Mouse (Mus musculus): ENCODE measurements around the gene Slc28a1. TPM values are rescaled to one million over a fixed set of nuclear protein-coding genes. Genes with fewer than 3 reads are reported as not detected.
"Not testable (repeated sequence)": the region's sequence is repeated elsewhere in the genome, so short reads cannot be mapped to it uniquely, and the experiment has no call there.

Slc28a1 gene
- total RNA-seq, 2 experiments from 2014 or later, result not detected

DNA sequence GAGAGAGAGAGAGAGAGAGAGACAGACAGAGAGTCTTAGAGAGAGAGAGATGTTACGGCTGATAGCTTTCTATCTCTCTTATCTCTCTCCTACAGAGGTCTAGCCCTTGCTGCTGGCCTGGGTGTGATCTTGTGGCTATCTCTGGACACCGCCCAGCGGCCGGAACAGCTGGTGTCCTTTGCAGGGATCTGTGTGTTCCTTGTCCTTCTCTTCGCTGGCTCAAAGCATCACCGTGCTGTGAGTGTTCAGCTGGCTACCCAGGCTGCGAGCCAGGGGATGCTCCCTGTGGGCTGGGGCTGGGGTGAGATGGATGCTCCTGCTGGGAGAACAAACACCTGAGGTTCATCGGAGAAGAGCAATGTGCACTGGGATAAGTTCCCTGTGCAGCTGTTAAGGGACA lies 10.2 kb downstream of the Slc28a1 start:
- no peak for DNase-seq (ENCODE audit: low spot score in 2 of 2)

GRCm38 (mm10) chr7:81125215-81126175 lies 10.9 kb downstream of the Slc28a1 start:
- DNase-seq (ENCODE audit: low spot score in 2 of 2), result no peak

DNA sequence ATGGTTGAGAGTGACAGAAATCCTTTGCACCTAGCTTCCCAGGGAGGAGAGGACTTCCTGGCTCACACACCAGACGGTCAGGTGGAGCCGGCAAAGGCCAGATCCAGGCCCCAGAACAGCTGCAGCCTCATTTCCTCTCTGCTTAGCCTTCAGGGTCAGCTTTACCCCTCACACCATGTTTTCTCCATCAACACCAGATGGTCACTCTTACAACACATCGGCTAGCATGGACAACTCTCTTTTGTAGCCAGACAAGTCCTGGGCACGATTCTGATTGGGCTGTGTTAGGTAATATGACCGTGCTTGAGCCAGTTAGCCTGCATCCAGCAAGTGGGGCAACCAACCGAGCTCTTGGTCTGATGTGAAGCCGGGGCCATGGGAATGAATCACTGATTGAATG lies 17.3 kb downstream of the Slc28a1 start:
- DNase-seq (ENCODE audit: low spot score in 2 of 2), result no peak

DNA sequence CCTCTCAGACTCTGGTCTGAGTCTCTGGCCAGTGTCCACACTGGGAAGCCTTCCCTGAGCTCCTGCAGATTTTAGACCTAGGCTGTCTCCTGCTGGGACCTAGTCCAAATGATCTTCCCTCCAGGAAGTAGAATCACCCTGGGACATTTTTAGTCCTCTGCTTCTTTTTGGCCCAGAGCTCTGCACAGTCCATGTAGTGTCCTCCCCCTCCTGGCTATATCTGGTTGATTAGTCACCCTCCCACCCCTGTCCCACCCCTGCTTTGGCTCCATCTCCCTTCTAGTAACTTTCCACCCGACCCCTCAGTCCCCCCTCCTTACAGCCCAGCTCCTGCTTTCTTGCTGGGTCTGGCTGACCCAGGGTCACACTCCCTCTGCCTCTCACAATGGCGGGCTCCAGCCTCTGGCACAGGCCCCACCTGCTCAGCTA lies 18.3 kb downstream of the Slc28a1 start:
- DNase-seq (ENCODE audit: low spot score in 2 of 2), result no peak

GRCm38 (mm10) chr7:81133416-81133815 lies 18.8 kb downstream of the Slc28a1 start:
- DNase-seq (ENCODE audit: low spot score in 2 of 2), result no peak

GRCm38 (mm10) chr7:81133941-81134340 lies 19.3 kb downstream of the Slc28a1 start:
- DNase-seq (ENCODE audit: low spot score in 2 of 2), result no peak

- DNase-seq (ENCODE audit: low spot score in 2 of 2), result peak in 1 of 2 experiments; percentile 23
Observed at GRCm38 (mm10) chr7:81134614-81135067, 20.0 kb downstream of the Slc28a1 start.

- DNase-seq (ENCODE audit: low spot score in 2 of 2), result no peak
Observed at GRCm38 (mm10) chr7:81137292-81137691, 22.7 kb downstream of the Slc28a1 start.

DNA sequence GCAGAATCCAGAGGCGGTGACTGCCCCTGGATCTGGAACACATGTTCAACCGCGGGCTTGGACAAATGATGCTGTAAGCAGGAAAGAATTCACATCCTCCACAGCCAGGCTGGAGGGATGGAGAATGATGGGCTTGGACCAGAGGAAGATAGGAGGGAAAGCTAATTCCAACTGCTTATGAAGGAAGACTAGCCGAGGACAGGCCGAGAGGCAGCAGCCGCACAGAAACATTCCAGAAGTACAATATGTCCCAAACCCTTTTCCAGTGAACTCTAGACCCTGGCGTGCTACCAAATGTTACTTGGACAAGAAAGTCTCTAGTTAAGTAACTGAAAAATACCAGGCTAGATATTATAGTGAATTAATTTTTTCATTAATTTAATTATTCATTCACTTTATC lies 24.5 kb downstream of the Slc28a1 start:
- no peak for DNase-seq (ENCODE audit: low spot score in 2 of 2)

- DNase-seq (ENCODE audit: low spot score in 2 of 2), result no peak
Observed at GRCm38 (mm10) chr7:81139671-81140404, 25.2 kb downstream of the Slc28a1 start.

- no peak for DNase-seq (ENCODE audit: low spot score in 2 of 2)
Observed at GRCm38 (mm10) chr7:81141541-81141940, 26.9 kb downstream of the Slc28a1 start.

DNA sequence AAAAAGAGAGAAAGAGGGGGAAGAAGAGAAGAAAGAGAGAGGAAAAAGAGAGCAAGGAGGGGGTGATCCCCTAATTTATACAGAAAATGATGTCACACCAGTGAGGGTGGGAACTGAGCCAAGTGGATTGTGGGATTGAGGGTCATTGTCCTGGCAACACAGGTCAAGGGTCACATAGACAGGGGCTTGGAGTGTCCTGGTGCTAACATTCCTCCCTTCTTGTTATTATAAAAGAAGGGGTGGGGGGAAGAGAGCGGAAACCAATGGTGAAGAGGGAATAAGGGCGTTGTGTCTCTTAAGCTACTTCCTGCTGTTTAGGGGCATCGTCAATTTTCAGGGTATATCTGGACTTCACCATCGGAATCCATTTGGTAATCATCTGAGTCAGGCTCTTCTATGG lies 28.5 kb downstream of the Slc28a1 start:
- DNase-seq (ENCODE audit: low spot score in 2 of 2), result not testable (repeated sequence)

DNA sequence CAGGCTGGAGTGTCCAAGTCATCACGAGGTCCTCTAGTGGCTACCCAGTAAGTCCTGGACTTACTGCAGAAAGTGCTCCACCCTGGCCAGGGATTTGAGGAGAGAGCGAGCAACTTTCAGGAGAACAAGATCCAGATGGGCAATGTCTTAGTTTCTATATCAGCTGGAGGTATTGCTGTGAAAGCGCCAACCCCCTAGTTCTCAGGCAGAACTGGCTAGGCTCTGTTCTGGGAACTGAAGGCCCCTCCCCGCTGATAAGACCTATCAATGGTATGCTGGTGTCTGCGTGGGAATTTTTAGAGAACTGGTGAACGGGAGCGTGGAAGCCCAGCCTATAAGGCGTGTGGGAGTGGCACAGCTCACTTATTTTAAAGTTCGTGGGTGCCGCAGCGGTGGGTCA lies 35.2 kb downstream of the Slc28a1 start:
- DNase-seq (ENCODE audit: low spot score in 2 of 2), result no peak

- no peak for DNase-seq (ENCODE audit: low spot score in 2 of 2)
Observed at GRCm38 (mm10) chr7:81151216-81151615, 36.6 kb downstream of the Slc28a1 start.

DNA sequence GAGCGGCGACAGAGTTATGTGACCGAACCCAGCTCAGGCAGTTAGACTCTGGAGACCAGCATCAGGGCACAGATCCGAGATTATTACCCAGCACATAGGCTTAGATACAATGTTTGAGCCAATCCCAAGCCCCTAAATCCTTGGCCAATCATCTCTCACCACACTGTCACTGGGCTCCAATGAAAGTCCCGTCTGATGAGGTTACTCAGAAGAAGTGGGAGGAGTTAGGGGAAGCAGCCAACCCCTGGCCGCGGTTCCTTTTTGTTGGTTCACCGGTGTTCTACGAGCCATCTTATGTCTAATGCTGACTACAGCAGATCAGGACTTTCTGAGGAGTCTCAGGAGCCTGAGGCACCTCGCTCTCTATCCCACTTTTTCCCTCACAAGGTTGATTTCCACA lies 37.7 kb downstream of the Slc28a1 start:
- no peak for DNase-seq (ENCODE audit: low spot score in 2 of 2)

DNA sequence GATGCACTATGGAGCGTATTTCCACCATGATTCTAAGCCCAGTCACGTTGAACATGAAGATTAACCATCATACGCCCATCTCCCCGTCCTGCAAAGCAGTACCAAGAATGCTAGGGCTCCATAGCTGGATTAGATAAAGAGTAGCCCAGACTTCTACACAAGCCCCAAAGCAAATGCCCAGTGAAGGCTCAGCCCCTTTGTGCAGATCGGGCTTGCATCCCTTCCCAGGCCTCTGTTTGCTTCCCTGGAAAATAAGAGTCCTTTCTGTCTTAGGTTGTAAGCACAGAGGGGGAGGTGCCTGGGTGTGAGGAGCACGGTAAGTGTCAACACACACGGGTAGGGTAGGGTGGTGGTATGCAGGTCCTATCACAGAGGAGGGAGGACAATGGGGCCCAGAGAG lies 38.2 kb downstream of the Slc28a1 start:
- DNase-seq (ENCODE audit: low spot score in 2 of 2), result no peak

- no peak for DNase-seq (ENCODE audit: low spot score in 2 of 2)
Observed at GRCm38 (mm10) chr7:81153327-81153726, 38.7 kb downstream of the Slc28a1 start.

GRCm38 (mm10) chr7:81154244-81154643 lies 39.6 kb downstream of the Slc28a1 start:
- DNase-seq (ENCODE audit: low spot score in 2 of 2), result not testable (repeated sequence)

DNA sequence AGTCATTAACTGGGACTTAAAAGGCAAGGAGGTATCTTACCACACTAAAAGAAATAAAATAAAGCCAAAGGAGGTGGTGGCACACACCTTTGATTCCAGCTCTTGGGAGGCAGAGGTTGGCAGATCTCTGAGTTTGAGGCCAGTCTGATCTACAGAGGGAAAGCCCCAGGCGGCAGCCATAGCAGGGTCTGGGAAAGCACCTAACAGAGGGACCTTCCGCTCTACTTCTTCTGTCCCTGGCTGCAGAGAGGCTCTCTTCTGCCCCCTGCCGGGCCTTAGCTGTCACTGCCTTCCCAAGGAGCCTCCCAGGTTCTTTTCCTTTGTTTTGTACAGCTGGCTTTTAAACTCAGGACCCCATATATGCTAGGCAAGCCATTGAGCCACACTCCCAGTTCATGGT lies 40.4 kb downstream of the Slc28a1 start:
- DNase-seq (ENCODE audit: low spot score in 2 of 2), result peak; percentile 31 to 41

GRCm38 (mm10) chr7:81158933-81159332 lies 44.3 kb downstream of the Slc28a1 start:
- no peak for DNase-seq (ENCODE audit: low spot score in 2 of 2)

- DNase-seq (ENCODE audit: low spot score in 2 of 2), result no peak
Observed at GRCm38 (mm10) chr7:81161666-81162065, 47.1 kb downstream of the Slc28a1 start.

GRCm38 (mm10) chr7:81162345-81162744 lies 47.7 kb downstream of the Slc28a1 start:
- DNase-seq (ENCODE audit: low spot score in 2 of 2), result peak; percentile 75 to 78

All from layer of hippocampus, postnatal 14 days (tissue).